Comparison of ENCODE assay signal across 16 mouse cellular contexts in the genomic region with DNA sequence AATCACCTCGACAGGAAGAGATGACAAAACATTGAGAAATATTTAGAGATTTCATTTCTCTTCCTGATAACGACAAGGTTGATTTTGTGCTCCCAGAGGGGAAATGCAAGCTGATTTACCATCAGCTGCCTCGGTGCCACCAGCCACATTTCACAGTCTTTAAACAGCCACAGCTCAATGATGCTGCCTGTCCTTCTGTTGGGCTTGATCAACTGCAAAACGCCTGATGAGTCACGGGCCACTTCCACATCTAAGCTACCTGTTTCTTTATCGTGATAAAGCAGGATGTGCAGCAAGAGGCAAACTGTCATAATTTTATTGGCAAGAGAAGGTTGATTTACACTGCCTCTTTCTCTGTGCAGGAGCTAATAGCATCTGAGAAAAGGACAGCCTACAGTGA.
"Had no signal": no experiment of that assay in that cellular context is flagged by ENCODE, and none has a peak within 500 bp of the region (broad histone marks: within the 10 kb centered on the region; RNA-seq: fewer than 3 reads in every experiment).

No protein-coding gene starts in this region.

- H3K4me3 ChIP-seq: limb, embryonic 12.5 days; liver, embryonic 13.5 days; midbrain, embryonic 10.5 days; myocyte; neural tube, embryonic 12.5 days; stomach, embryonic 15.5 days had no signal

- H3K9ac ChIP-seq: limb, embryonic 12.5 days; liver, embryonic 13.5 days; liver, postnatal 0 days; neural tube, embryonic 12.5 days; stomach, embryonic 15.5 days had no signal

- H3K36me3 ChIP-seq: limb, embryonic 12.5 days; liver, embryonic 13.5 days; midbrain, embryonic 10.5 days; neural tube, embryonic 12.5 days; stomach, embryonic 15.5 days had no signal

- H3K9me3 ChIP-seq: limb, embryonic 12.5 days; liver, embryonic 13.5 days; midbrain, embryonic 10.5 days; neural tube, embryonic 12.5 days; stomach, embryonic 15.5 days had no signal

- H3K4me1 ChIP-seq: limb, embryonic 12.5 days; liver, embryonic 13.5 days; midbrain, embryonic 10.5 days; neural tube, embryonic 12.5 days; stomach, embryonic 15.5 days had no signal

- ATAC-seq: intestine, postnatal 0 days; liver, postnatal 0 days had no signal

- H3K4me2 ChIP-seq: limb, embryonic 12.5 days; liver, embryonic 13.5 days; neural tube, embryonic 12.5 days; stomach, embryonic 15.5 days had no signal

- H3K27ac ChIP-seq: kidney, postnatal 0 days; limb, embryonic 12.5 days; liver, embryonic 13.5 days; midbrain, embryonic 10.5 days; neural tube, embryonic 12.5 days; stomach, embryonic 15.5 days had no signal

- DNase-seq: kidney, adult 8-10 months; kidney, postnatal 36 days; layer of hippocampus, adult 9-11 months; layer of hippocampus, postnatal 36 days; liver; liver, embryonic 13.5 days; liver, postnatal 0 days; retina, postnatal 1 day; right cerebral cortex, postnatal 14 days had no signal

- H3K27me3 ChIP-seq: limb, embryonic 12.5 days; liver, embryonic 13.5 days; neural tube, embryonic 12.5 days; stomach, embryonic 15.5 days had no signal
